Mouse (Mus musculus): Measurements from ENCODE around the gene Fgf22. TPM values are rescaled to one million over a fixed set of nuclear protein-coding genes. Genes with fewer than 3 reads are reported as not detected.

The Fgf22 gene
- not detected for total RNA-seq (2021)
- long read RNA-seq, experiment 1: 0 reads
- long read RNA-seq, experiment 2: 0 reads

GRCm38 (mm10) chr10:79754856-79755516 is at the start of gene Fgf22:
Gene Fgf22, plus strand, starts transcription at chr10:79755076.
- peak; percentile 86 to 94 for DNase-seq

- no peak for DNase-seq
These were observed 48.9 kb upstream of the Fgf22 start for GRCm38 (mm10) chr10:79705951-79706350.

GRCm38 (mm10) chr10:79706406-79707094 is 48.3 kb upstream of the Fgf22 start:
- no peak for DNase-seq

- no peak for DNase-seq
These were observed 47.7 kb upstream of the Fgf22 start for GRCm38 (mm10) chr10:79707162-79707561.

GRCm38 (mm10) chr10:79707759-79708158 is 47.1 kb upstream of the Fgf22 start:
- DNase-seq: no peak

GRCm38 (mm10) chr10:79708668-79709067 is 46.2 kb upstream of the Fgf22 start:
- no peak for DNase-seq

- no peak for DNase-seq
These were observed 45.6 kb upstream of the Fgf22 start for GRCm38 (mm10) chr10:79709307-79709706.

GRCm38 (mm10) chr10:79712029-79712428 is 42.8 kb upstream of the Fgf22 start:
- DNase-seq: no peak

- DNase-seq: peak; percentile 86 to 89
These were observed 42.3 kb upstream of the Fgf22 start for GRCm38 (mm10) chr10:79712499-79713126.

- DNase-seq: no peak
These were observed 41.7 kb upstream of the Fgf22 start for GRCm38 (mm10) chr10:79713163-79713562.

- no peak for DNase-seq
These were observed 39.9 kb upstream of the Fgf22 start for GRCm38 (mm10) chr10:79714996-79715395.

- peak in 1 of 2 experiments; percentile 64 for DNase-seq
These were observed 38.5 kb upstream of the Fgf22 start, which contains the start of gene Hcn2 for GRCm38 (mm10) chr10:79716254-79716987. Gene Hcn2, plus strand, starts transcription at chr10:79716634.

- DNase-seq: peak in 1 of 2 experiments; percentile 56
These were observed 37.9 kb upstream of the Fgf22 start for GRCm38 (mm10) chr10:79716988-79717355.

- DNase-seq: peak; percentile 85 to 86
These were observed 37.1 kb upstream of the Fgf22 start for GRCm38 (mm10) chr10:79717640-79718357.

- DNase-seq: no peak
These were observed 33.8 kb upstream of the Fgf22 start for GRCm38 (mm10) chr10:79721089-79721488.

- peak in 1 of 2 experiments; percentile 40 for DNase-seq
These were observed 31.8 kb upstream of the Fgf22 start for GRCm38 (mm10) chr10:79723047-79723446.

GRCm38 (mm10) chr10:79723692-79724091 is 31.2 kb upstream of the Fgf22 start:
- DNase-seq: no peak

GRCm38 (mm10) chr10:79726090-79726489 is 28.8 kb upstream of the Fgf22 start:
- DNase-seq: peak; percentile 66 to 82

GRCm38 (mm10) chr10:79728323-79729249 is 26.3 kb upstream of the Fgf22 start:
- DNase-seq: no peak

- DNase-seq: no peak
These were observed 25.4 kb upstream of the Fgf22 start for GRCm38 (mm10) chr10:79729357-79729965.

Measured in adrenal gland, postnatal 36 days (tissue).